Mouse (Mus musculus): ENCODE measurements around the gene Anp32e. TPM values are rescaled to one million over a fixed set of nuclear protein-coding genes. Genes with fewer than 3 reads are reported as not detected.
"Not testable (repeated sequence)": the region's sequence is repeated elsewhere in the genome, so short reads cannot be mapped to it uniquely, and the experiment has no call there.

The Anp32e gene
- polyA plus RNA-seq, 1 experiment from 2014 or later = 167 TPM

DNA sequence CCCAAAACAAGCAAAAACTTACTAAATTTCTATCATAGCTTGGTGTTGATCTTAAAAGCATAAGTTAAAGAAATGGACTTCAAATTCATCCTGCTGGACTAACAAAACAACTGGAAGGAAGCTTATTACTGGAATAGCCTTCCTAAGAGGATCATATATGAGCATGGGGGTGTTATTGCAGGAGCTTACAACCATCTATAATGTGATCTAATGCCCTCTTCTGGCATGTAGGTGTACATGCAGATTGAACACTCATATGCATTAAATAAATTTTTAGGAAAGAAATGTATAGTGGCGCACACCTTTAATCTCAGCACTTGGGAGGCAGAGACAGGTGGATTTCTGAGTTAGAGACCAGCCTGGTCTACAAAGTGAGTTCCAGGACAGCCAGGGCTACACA is 30.8 kb downstream of the Anp32e start:
- peaks cover 4% of the 10 kb centered on the region; the same call in 1 of the 2 replicates for H3K4me1 ChIP-seq (ENCODE audit: control insufficient read depth, insufficient read depth, low read length)
- H3K27ac ChIP-seq (ENCODE audit: low read length) = no peak overlapping the region
- H3K9me3 ChIP-seq (replicated peaks; ENCODE audit: control insufficient read depth, low read length) = no peaks in the 10 kb centered on the region
- 89% methylated on average over 1 of the region's 1 CpGs for WGBS
- H3K9ac ChIP-seq (ENCODE audit: low read length) = no peak overlapping the region
- no peak for ATAC-seq (ENCODE audit: insufficient read depth, low FRiP score)
- no peak overlapping the region for H3K4me2 ChIP-seq (ENCODE audit: low read depth, low read length)
- no peaks in the 10 kb centered on the region for H3K36me3 ChIP-seq (ENCODE audit: control insufficient read depth, insufficient read depth, low read length)
- H3K4me3 ChIP-seq (replicated peaks; ENCODE audit: low read length) = no peak overlapping the region
- H3K27me3 ChIP-seq (ENCODE audit: control insufficient read depth, insufficient read depth, low read length) = no peaks in the 10 kb centered on the region

DNA sequence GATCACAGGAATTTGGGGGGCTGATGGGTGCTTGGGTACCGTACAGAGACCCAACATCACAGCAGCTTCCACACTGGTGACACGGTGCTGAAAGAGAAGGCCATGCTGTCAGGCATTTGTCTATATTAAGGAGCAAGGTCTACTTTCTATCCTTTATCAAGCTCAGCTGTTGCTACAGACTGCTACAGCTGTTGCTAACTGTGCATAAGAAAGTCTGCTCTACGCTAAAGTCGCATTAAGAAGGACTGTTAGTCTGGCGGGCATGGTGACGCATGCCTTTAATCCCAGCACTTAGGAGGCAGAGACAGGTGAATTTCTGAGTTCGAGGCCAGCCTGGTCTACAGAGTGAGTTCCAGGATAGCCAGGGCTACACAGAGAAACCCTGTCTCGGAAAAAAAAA is 33.1 kb downstream of the Anp32e start:
- H3K36me3 ChIP-seq (ENCODE audit: control insufficient read depth, insufficient read depth, low read length); H3K4me3 ChIP-seq (replicated peaks; ENCODE audit: low read length); H3K4me1 ChIP-seq (ENCODE audit: control insufficient read depth, insufficient read depth, low read length); H3K4me2 ChIP-seq (ENCODE audit: low read depth, low read length); H3K27ac ChIP-seq (ENCODE audit: low read length); ATAC-seq (ENCODE audit: insufficient read depth, low FRiP score); H3K9me3 ChIP-seq (replicated peaks; ENCODE audit: control insufficient read depth, low read length); H3K27me3 ChIP-seq (ENCODE audit: control insufficient read depth, insufficient read depth, low read length); H3K9ac ChIP-seq (ENCODE audit: low read length): not testable (repeated sequence)
- WGBS = 75% methylated on average over 8 of the region's 8 CpGs

DNA sequence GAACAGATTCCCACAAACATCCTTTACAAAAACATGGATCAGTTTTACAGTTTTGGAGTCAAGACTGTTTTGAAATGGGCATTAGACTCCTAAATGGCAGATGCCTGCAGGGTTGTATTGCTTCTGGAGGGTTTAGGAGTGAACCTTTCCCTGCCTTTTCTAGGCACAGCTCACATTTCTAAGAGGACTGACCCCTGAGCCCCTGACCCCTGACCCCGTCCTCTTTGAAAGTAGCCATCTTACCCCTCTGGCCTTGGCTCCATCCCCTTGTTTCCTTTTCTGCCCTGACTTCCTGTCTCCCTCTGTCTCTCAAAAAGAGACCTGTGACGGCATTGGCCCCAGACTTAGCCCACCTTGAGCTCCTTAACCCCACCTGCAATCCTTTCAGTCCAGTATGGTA is 34.2 kb downstream of the Anp32e start:
- H3K36me3 ChIP-seq (ENCODE audit: control insufficient read depth, insufficient read depth, low read length) = no peaks in the 10 kb centered on the region
- no peaks in the 10 kb centered on the region for H3K9me3 ChIP-seq (replicated peaks; ENCODE audit: control insufficient read depth, low read length)
- 53% methylated on average over 2 of the region's 2 CpGs for WGBS
- no peak overlapping the region for H3K9ac ChIP-seq (ENCODE audit: low read length)
- H3K4me3 ChIP-seq (replicated peaks; ENCODE audit: low read length) = no peak overlapping the region
- no peaks in the 10 kb centered on the region for H3K27me3 ChIP-seq (ENCODE audit: control insufficient read depth, insufficient read depth, low read length)
- ATAC-seq (ENCODE audit: insufficient read depth, low FRiP score) = no peak
- H3K27ac ChIP-seq (ENCODE audit: low read length) = no peak overlapping the region
- H3K4me2 ChIP-seq (ENCODE audit: low read depth, low read length) = no peak overlapping the region
- H3K4me1 ChIP-seq (ENCODE audit: control insufficient read depth, insufficient read depth, low read length) = 0 out of 2 replicates have a peak, but pooled peaks cover 4% of the 10 kb centered on the region

DNA sequence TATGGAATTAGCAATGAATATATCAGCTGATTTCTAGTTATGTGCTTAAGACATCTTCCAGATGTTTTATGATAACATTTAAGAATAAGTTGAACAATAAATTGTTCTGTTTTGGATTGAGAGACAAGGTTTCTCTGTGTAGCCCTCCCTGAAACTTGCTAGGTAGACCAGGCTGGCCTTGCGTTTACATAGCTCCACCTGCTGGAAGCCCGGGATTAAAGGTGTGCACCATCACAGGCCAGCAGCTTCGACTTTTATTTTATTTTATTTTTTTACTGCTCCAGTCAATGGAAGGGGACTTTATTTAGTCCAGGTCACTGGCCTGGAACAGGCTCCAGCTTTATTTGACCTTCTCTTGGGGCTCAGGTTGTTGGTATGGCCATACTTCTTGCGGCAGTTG is 34.6 kb downstream of the Anp32e start:
- Histone ChIP-seq H3K36me3 (ENCODE audit: control insufficient read depth, insufficient read depth, low read length) (no peaks in the 10 kb centered on the region), H3K27me3 (ENCODE audit: control insufficient read depth, insufficient read depth, low read length) (no peaks in the 10 kb centered on the region), H3K4me2 (ENCODE audit: low read depth, low read length) (no peak overlapping the region), H3K4me1 (ENCODE audit: control insufficient read depth, insufficient read depth, low read length) (0 out of 2 replicates have a peak, but pooled peaks cover 4% of the 10 kb centered on the region), H3K27ac (ENCODE audit: low read length) (no peak overlapping the region), H3K4me3 (replicated peaks; ENCODE audit: low read length) (no peak overlapping the region), H3K9me3 (replicated peaks; ENCODE audit: control insufficient read depth, low read length) (no peaks in the 10 kb centered on the region), H3K9ac (ENCODE audit: low read length) (no peak overlapping the region)
- 36% methylated on average over 4 of the region's 4 CpGs for WGBS
- no peak for ATAC-seq (ENCODE audit: insufficient read depth, low FRiP score)

DNA sequence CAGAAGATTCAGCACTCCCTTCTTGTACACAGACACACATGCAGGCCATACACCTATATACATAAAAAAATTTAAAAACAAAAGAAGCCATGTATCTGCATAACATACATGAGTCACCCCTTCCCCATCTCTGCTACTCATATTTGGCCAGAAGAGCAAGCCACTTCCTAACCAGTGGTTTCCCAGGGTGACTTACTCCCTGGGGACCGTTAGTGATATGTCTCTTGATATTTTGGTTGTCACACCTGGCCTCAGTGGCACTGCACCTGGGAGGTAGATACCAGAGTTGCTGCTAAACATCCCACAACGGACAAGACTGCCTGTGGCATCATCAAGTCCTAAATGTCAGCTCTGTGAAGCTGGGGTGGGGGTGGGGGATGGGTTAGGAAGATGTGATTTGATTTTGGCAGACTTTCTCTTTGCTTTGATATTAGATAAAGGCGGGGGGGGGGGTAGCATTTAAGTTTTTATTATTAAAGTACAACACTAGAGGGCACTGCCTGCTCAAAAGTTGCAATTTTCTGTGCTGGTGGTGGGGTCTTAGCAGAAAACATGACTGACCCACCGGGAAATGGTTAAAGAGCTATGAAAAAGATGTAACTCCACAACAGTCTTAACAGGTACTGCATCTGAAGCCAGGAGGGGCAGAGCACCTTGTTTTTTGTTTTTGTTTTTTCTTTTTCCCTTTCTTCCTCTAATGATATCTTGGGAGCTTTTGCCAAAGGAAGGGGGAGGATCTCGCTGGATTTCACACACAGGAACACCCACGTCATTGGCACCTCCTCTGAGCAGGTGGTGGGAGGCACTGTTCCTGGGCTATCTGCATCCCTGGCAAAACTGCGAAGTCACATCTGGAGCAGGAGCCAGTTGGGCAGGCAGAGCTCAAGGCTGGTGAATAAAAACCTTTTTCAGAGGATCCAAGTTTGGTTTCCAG is 36.7 kb downstream of the Anp32e start:
- Histone ChIP-seq H3K36me3 (ENCODE audit: control insufficient read depth, insufficient read depth, low read length) (no peaks in the 10 kb centered on the region), H3K27ac (ENCODE audit: low read length) (no peak overlapping the region), H3K4me1 (ENCODE audit: control insufficient read depth, insufficient read depth, low read length) (0 out of 2 replicates have a peak, but pooled peaks cover 4% of the 10 kb centered on the region), H3K4me3 (replicated peaks; ENCODE audit: low read length) (no peak overlapping the region), H3K9ac (ENCODE audit: low read length) (peak overlapping the region; percentile 52), H3K27me3 (ENCODE audit: control insufficient read depth, insufficient read depth, low read length) (no peaks in the 10 kb centered on the region), H3K9me3 (replicated peaks; ENCODE audit: control insufficient read depth, low read length) (no peaks in the 10 kb centered on the region), H3K4me2 (ENCODE audit: low read depth, low read length) (peak overlapping the region; percentile 34)
- ATAC-seq (ENCODE audit: insufficient read depth, low FRiP score) = no peak
- 8% methylated on average over 7 of the region's 7 CpGs for WGBS

DNA sequence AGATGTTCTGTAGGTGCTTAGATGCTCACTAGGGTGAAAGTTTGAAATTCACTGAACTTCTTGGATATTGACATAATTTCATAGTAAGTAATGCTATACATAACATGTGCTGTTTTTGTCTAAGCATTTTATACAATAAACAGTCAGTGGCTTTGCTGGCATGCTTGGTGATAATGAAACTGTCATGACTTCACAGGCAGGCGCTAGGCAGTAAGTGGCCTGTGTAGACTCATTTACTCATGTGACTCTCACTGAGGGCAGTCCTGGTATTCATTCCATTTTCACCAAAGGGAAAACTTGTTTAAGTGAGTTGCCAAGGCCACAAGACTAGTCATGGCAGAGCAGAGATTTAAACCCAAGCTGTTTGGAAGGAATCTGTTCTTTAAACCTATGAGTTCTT is 40.2 kb downstream of the Anp32e start:
- H3K4me2 ChIP-seq (ENCODE audit: low read depth, low read length) = no peak overlapping the region
- no peaks in the 10 kb centered on the region for H3K36me3 ChIP-seq (ENCODE audit: control insufficient read depth, insufficient read depth, low read length)
- no peak overlapping the region for H3K27ac ChIP-seq (ENCODE audit: low read length)
- H3K4me1 ChIP-seq (ENCODE audit: control insufficient read depth, insufficient read depth, low read length) = 0 out of 2 replicates have a peak, but pooled peaks cover 4% of the 10 kb centered on the region
- H3K9ac ChIP-seq (ENCODE audit: low read length) = no peak overlapping the region
- ATAC-seq (ENCODE audit: insufficient read depth, low FRiP score) = no peak
- no peak overlapping the region for H3K4me3 ChIP-seq (replicated peaks; ENCODE audit: low read length)
- no peaks in the 10 kb centered on the region; the same call in 1 of the 2 replicates for H3K27me3 ChIP-seq (ENCODE audit: control insufficient read depth, insufficient read depth, low read length)
- WGBS = 78% methylated on average over 1 of the region's 1 CpGs
- H3K9me3 ChIP-seq (replicated peaks; ENCODE audit: control insufficient read depth, low read length) = no peaks in the 10 kb centered on the region

DNA sequence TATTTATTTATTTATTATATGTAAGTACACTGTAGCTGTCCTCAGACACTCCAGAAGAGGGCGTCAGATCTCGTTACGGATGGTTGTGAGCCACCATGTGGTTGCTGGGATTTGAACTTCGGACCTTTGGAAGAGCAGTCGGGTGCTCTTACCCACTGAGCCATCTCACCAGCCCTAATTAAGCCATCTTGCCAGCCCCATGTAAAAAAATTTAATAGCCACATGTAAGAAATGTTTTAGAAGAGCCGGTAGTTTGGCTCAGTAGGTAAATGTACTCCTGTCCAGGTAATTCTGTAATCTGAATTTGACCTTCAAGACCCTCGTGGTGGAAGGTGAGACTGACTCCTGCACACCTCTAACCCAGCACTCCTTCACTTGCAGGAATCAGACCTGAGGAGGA is 41.6 kb downstream of the Anp32e start:
- 54% methylated on average over 7 of the region's 7 CpGs for WGBS
- not testable (repeated sequence) for H3K9me3 ChIP-seq (replicated peaks; ENCODE audit: control insufficient read depth, low read length); H3K4me1 ChIP-seq (ENCODE audit: control insufficient read depth, insufficient read depth, low read length); H3K9ac ChIP-seq (ENCODE audit: low read length); ATAC-seq (ENCODE audit: insufficient read depth, low FRiP score); H3K4me3 ChIP-seq (replicated peaks; ENCODE audit: low read length); H3K27me3 ChIP-seq (ENCODE audit: control insufficient read depth, insufficient read depth, low read length); H3K36me3 ChIP-seq (ENCODE audit: control insufficient read depth, insufficient read depth, low read length); H3K27ac ChIP-seq (ENCODE audit: low read length); H3K4me2 ChIP-seq (ENCODE audit: low read depth, low read length)

DNA sequence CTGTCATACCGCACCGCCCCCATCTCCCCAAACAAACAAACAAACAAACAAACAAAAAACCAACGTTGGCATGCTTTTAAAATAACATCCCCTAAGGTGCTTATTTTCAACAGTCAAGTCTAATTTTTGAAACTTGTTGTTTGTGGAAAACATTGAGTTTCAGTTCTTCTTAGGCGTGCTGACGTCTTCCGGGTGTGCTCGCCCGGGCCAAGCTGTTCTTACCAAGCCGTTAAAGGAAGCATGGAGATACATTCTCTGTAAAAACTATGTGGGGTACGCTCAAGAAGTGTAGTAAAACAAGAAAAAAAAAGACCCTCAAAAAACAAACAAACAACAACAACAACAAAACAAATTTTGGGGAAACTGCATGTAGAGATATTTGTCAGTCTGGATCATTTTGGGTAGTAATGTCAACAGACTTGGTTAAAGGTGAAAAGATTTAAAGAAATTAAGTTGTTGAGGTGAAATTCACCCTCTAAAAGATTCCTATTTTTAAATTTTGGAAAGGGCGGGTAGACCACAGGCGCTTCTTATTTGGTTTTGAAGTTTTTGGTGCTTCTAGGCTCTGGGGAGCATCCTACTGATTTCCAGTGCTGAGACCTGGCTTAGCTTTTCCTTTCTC is 43.3 kb downstream of the Anp32e start:
- H3K9ac ChIP-seq (ENCODE audit: low read length) = peak overlapping the region; percentile 76
- H3K27ac ChIP-seq (ENCODE audit: low read length) = no peak overlapping the region
- peak overlapping the region; percentile 39 for H3K4me3 ChIP-seq (replicated peaks; ENCODE audit: low read length)
- 72% methylated on average over 12 of the region's 12 CpGs for WGBS
- peak overlapping the region; percentile 71 for H3K4me2 ChIP-seq (ENCODE audit: low read depth, low read length)
- H3K27me3 ChIP-seq (ENCODE audit: control insufficient read depth, insufficient read depth, low read length) = no peaks in the 10 kb centered on the region; the same call in 1 of the 2 replicates
- H3K36me3 ChIP-seq (ENCODE audit: control insufficient read depth, insufficient read depth, low read length) = no peaks in the 10 kb centered on the region
- H3K4me1 ChIP-seq (ENCODE audit: control insufficient read depth, insufficient read depth, low read length) = no peaks in the 10 kb centered on the region
- H3K9me3 ChIP-seq (replicated peaks; ENCODE audit: control insufficient read depth, low read length) = no peaks in the 10 kb centered on the region
- no peak for ATAC-seq (ENCODE audit: insufficient read depth, low FRiP score)

Measured in stomach, embryonic 16.5 days (tissue).